ENCODE assay signal across 8 mouse cellular contexts in the genomic region with DNA sequence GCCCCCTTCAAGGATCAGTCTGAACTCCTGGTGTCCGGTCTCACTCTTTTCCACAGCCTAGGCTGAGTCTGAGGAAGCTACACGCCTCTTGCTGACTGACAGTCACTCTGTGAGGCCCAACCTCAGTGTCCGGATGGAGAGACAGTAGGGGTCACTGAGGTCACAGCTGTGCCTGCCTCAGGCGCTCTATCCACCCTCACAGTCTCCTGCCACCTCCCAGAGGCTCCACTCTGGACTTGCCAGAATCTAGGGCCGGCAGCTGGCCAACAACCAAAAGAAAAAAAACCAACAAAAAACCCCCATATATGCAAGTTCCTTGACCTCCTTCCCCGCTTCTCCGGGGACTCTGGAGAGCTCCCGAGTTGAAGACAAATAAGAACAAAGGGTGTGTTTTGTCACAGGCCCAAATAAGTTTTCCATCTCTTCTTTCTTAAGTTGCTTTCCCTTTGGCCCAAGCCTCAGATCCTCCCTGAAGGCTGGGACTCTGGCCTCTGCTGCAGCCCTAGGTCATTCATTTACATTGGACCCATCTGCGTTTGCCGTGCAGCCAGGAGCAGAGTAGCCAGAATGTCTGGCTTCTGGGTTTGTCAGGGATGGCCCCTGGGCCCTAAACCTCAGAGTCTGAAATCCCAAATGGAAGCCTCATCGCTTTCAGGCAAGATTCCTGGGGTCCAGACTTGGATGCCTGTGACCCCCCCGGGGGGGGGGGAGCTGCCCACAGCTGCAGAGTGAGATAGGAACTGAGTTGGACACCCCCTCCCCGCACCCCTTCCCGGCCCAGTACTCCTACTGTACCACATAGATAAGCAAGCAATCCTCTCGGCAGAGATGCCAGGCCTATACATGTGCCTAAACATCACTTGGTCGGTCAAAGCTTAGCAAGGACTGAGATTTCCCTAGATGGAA. TPM values are rescaled to one million over a fixed set of nuclear protein-coding genes. Genes with fewer than 3 reads are reported as not detected.
DNase-seq lines count a peak whose midpoint lies in the region; ATAC-seq and TF ChIP-seq lines count a peak whose summit lies in the region.

No protein-coding gene starts in this region.

- no peak overlapping the region for H3K4me2 ChIP-seq in heart, embryonic 16.5 days (ENCODE audit: low read depth, low read length)
- no peak overlapping the region for H3K4me2 ChIP-seq in limb, embryonic 13.5 days (replicated peaks)

- no peaks in the 10 kb centered on the region for H3K36me3 ChIP-seq in E14TG2a.4 (ENCODE audit: insufficient read depth, low read length)
- H3K36me3 ChIP-seq in heart, embryonic 16.5 days (ENCODE audit: control insufficient read depth, insufficient read depth) = no peaks in the 10 kb centered on the region
- no peaks in the 10 kb centered on the region for H3K36me3 ChIP-seq in limb, embryonic 13.5 days

- peaks cover 63% of the 10 kb centered on the region for H3K4me1 ChIP-seq in E14TG2a.4 (replicated peaks; ENCODE audit: low read depth, low read length)
- peaks cover 41% of the 10 kb centered on the region for H3K4me1 ChIP-seq in heart, embryonic 16.5 days (ENCODE audit: control insufficient read depth, insufficient read depth, low read length)
- peaks cover 26% of the 10 kb centered on the region for H3K4me1 ChIP-seq in limb, embryonic 13.5 days

- 0 out of 2 replicates have a peak overlapping the region, but pooled peaks have one; percentile 41 for H3K4me3 ChIP-seq in E14TG2a.4 (replicated peaks; ENCODE audit: low read length)
- no peak overlapping the region for H3K4me3 ChIP-seq in heart, embryonic 16.5 days (ENCODE audit: low read length)
- H3K4me3 ChIP-seq in limb, embryonic 13.5 days = no peak overlapping the region

- TF ChIP-seq CTCF in E14TG2a.4 (conservative IDR thresholded peaks at IDR 0.05; ENCODE audit: low read length) = no peak

- no peaks in the 10 kb centered on the region for H3K9me3 ChIP-seq in E14TG2a.4 (ENCODE audit: low read length)
- H3K9me3 ChIP-seq in heart, embryonic 16.5 days (replicated peaks; ENCODE audit: control insufficient read depth, low read length) = no peaks in the 10 kb centered on the region
- H3K9me3 ChIP-seq in limb, embryonic 13.5 days = no peaks in the 10 kb centered on the region

- peak overlapping the region; percentile 70 for H3K27ac ChIP-seq in heart, embryonic 16.5 days (ENCODE audit: low read length)
- no peak overlapping the region; the same call in 1 of the 2 replicates for H3K27ac ChIP-seq in limb, embryonic 13.5 days

- H3K9ac ChIP-seq in heart, embryonic 16.5 days (ENCODE audit: low read length) = peak overlapping the region; percentile 18
- peak overlapping the region; percentile 31 for H3K9ac ChIP-seq in limb, embryonic 13.5 days

- 34% methylated on average over 16 of the region's 16 CpGs for WGBS in heart, embryonic 16.5 days
- 39% methylated on average over 16 of the region's 16 CpGs for WGBS in limb, embryonic 13.5 days

- H3K27me3 ChIP-seq in E14TG2a.4 (ENCODE audit: insufficient read depth, low read length) = peaks cover 42% of the 10 kb centered on the region
- peaks cover 16% of the 10 kb centered on the region for H3K27me3 ChIP-seq in heart, embryonic 16.5 days (ENCODE audit: control insufficient read depth, insufficient read depth, low read length)
- H3K27me3 ChIP-seq in limb, embryonic 13.5 days = peaks cover 51% of the 10 kb centered on the region

- ATAC-seq in heart, embryonic 16.5 days (replicated peaks; ENCODE audit: extremely low read depth, insufficient read depth, low FRiP score) = peak; percentile 56
- no peak for ATAC-seq in limb, embryonic 13.5 days (ENCODE audit: low FRiP score, low read depth)
- no peak for ATAC-seq in activated CD4-positive, CD25-positive, alpha-beta regulatory T cell, adult 4 months

- DNase-seq in adrenal gland, postnatal 25 days = peak; percentile 30
- DNase-seq in thymus, postnatal 4 days = no peak
- no peak for DNase-seq in layer of hippocampus, adult 8-10 months (ENCODE audit: low spot score in 2 of 2)
- DNase-seq in urinary bladder, adult 18-20 months (ENCODE audit: low spot score in 2 of 2) = no peak

RNA-seq across cellular contexts. Expression of a gene that starts 10.8 kb away (rescaled TPM):
- 0.43 TPM in 1 of 2 replicates, not detected in the other for total RNA-seq in adrenal gland, postnatal 25 days (2021)
- 1.4 and 1.5 TPM in 2 replicates for polyA plus RNA-seq in heart, embryonic 16.5 days (2015; fragmentation: Nextera tagmentation; extraction: Ambion mirVana)
- polyA plus RNA-seq in limb, embryonic 13.5 days (2015; fragmentation: Nextera tagmentation; extraction: Ambion mirVana) = 0.56 TPM in 1 of 2 replicates, not detected in the other
- under 1 TPM; 0.71 to 0.92 TPM for polyA plus RNA-seq in activated CD4-positive, CD25-positive, alpha-beta regulatory T cell, adult 4 months (2017; shearing (Covaris generic))
- total RNA-seq in layer of hippocampus, adult 8-10 months (2022) = under 1 TPM in 2 of 4 experiments, not detected in 2; 0.40 to 0.51 TPM

RNA-seq across cellular contexts. Expression of a gene that starts 14.6 kb away (rescaled TPM):
- total RNA-seq in adrenal gland, postnatal 25 days (2021) = 6.7 and 8.0 TPM in 2 replicates
- polyA plus RNA-seq in heart, embryonic 16.5 days (2015; fragmentation: Nextera tagmentation; extraction: Ambion mirVana) = 3.5 TPM in 2 replicates
- 3.0 and 4.5 TPM in 2 replicates for polyA plus RNA-seq in limb, embryonic 13.5 days (2015; fragmentation: Nextera tagmentation; extraction: Ambion mirVana)
- polyA plus RNA-seq in activated CD4-positive, CD25-positive, alpha-beta regulatory T cell, adult 4 months (2017; shearing (Covaris generic)) = not detected
- total RNA-seq in layer of hippocampus, adult 8-10 months (2022) = 1 to 10 TPM; 2.9 to 3.8 (median 3.7) TPM

RNA-seq across cellular contexts. Expression of a gene that starts 19.0 kb away (rescaled TPM):
- total RNA-seq in adrenal gland, postnatal 25 days (2021) = not detected in 2 replicates
- polyA plus RNA-seq in heart, embryonic 16.5 days (2015; fragmentation: Nextera tagmentation; extraction: Ambion mirVana) = 0.11 and 0.12 TPM in 2 replicates
- not detected in 2 replicates for polyA plus RNA-seq in limb, embryonic 13.5 days (2015; fragmentation: Nextera tagmentation; extraction: Ambion mirVana)
- polyA plus RNA-seq in activated CD4-positive, CD25-positive, alpha-beta regulatory T cell, adult 4 months (2017; shearing (Covaris generic)) = not detected
- total RNA-seq in layer of hippocampus, adult 8-10 months (2022) = under 1 TPM; 0.43 to 0.56 (median 0.48) TPM

RNA-seq across cellular contexts. Expression of a gene that starts 24.6 kb away (rescaled TPM):
- total RNA-seq in adrenal gland, postnatal 25 days (2021) = 72.8 and 73.5 TPM in 2 replicates
- polyA plus RNA-seq in heart, embryonic 16.5 days (2015; fragmentation: Nextera tagmentation; extraction: Ambion mirVana) = 8.3 and 9.5 TPM in 2 replicates
- 16.9 and 19.3 TPM in 2 replicates for polyA plus RNA-seq in limb, embryonic 13.5 days (2015; fragmentation: Nextera tagmentation; extraction: Ambion mirVana)
- polyA plus RNA-seq in activated CD4-positive, CD25-positive, alpha-beta regulatory T cell, adult 4 months (2017; shearing (Covaris generic)) = 10 to 100 TPM; 10.8 to 12.5 TPM
- 10 to 100 TPM; 67.6 to 80.2 (median 69.6) TPM for total RNA-seq in layer of hippocampus, adult 8-10 months (2022)

RNA-seq across cellular contexts. Expression of a gene that starts 39.3 kb away (rescaled TPM):
- total RNA-seq in adrenal gland, postnatal 25 days (2021) = 9.8 and 12.7 TPM in 2 replicates
- polyA plus RNA-seq in heart, embryonic 16.5 days (2015; fragmentation: Nextera tagmentation; extraction: Ambion mirVana) = 5.7 and 9.1 TPM in 2 replicates
- 3.7 and 4.1 TPM in 2 replicates for polyA plus RNA-seq in limb, embryonic 13.5 days (2015; fragmentation: Nextera tagmentation; extraction: Ambion mirVana)
- not detected for polyA plus RNA-seq in activated CD4-positive, CD25-positive, alpha-beta regulatory T cell, adult 4 months (2017; shearing (Covaris generic))
- total RNA-seq in layer of hippocampus, adult 8-10 months (2022) = 100 to 1,000 TPM; 202 to 211 (median 208) TPM
